8 mouse cellular contexts compared by ENCODE assay signal in the genomic region with DNA sequence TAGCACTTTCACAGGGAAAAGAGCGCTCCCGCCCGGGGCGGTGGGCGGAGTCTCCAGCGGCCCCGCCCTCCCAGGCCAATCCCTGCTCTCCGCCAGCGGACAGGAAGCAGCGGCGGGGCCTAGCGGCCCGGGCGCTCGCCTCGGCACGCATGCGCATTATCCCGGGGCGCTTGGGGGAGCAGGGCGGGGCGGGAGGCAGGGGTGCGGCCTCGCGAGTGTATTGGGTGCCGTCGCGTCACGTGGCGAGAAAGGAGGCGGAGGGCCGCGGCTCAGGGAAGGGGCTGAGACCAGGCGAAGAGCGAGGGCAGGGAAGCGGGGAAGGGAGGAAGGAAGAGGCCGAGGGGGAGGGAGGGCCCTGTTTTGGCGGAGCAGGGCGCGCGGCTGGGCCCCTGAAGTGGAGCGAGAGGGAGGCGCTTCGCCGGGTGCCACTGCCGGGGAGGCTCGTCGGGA. TPM values are rescaled to one million over a fixed set of nuclear protein-coding genes. Genes with fewer than 3 reads are reported as not detected.
DNase-seq lines count a peak whose midpoint lies in the region; ATAC-seq and TF ChIP-seq lines count a peak whose summit lies in the region.

A gene (plus strand): TSS at position 316 of the 450 bp plus-strand sequence.

- peak within 1 kb of the TSS; percentile 98 for H3K27ac ChIP-seq in hindbrain, embryonic 14.5 days

- peak within 1 kb of the TSS; percentile 93 for H3K9ac ChIP-seq in hindbrain, embryonic 14.5 days

- in situ Hi-C loops in Patski (cut with MboI; ENCODE audit: low pct_unique_long_range_greater_than_20kb): loop anchor here (10.0 kb wide), 2 partner anchors 256 to 396 kb away; no protein-coding TSS in a partner anchor

- H3K9me3 ChIP-seq in hindbrain, embryonic 14.5 days (ENCODE audit: control insufficient read depth, low read length): no peaks in the 10 kb centered on the region

- H3K4me1 ChIP-seq in hindbrain, embryonic 14.5 days (replicated peaks; ENCODE audit: control insufficient read depth, insufficient read depth, low read length): peaks cover 32% of the 10 kb centered on the region

- DNase-seq in Patski (ENCODE audit: low read depth, low spot score): peak; percentile 85
- peak; percentile 99 for DNase-seq in cerebellum, postnatal 14 days
- DNase-seq in frontal cortex, postnatal 25 days (ENCODE audit: low spot score in 2 of 2): peak; percentile 82 to 94
- DNase-seq in hindbrain, embryonic 14.5 days (ENCODE audit: low spot score): peak; percentile 99
- DNase-seq in layer of hippocampus, postnatal 36 days: peak; percentile 98 to 99
- DNase-seq in lung, postnatal 36 days: peak; percentile 99
- DNase-seq in retina, postnatal 1 day: peak; percentile 99
- peak; percentile 93 to 99 for DNase-seq in urinary bladder, adult 18-20 months (ENCODE audit: low spot score in 2 of 2)

- CTCF ChIA-PET in Patski (lab: Charles Lee): interaction anchor here (0.9 kb wide), 1 partner anchor 10 kb away, joined by 3 read pairs; no protein-coding TSS in a partner anchor

- peak within 1 kb of the TSS; percentile 79 for H3K4me2 ChIP-seq in hindbrain, embryonic 14.5 days (replicated peaks)

- WGBS in hindbrain, embryonic 14.5 days: 1% methylated on average over 47 of the region's 48 CpGs

- TF ChIP-seq CTCF in Patski (IDR thresholded peaks at IDR 0.05): no peak

- H3K4me3 ChIP-seq in hindbrain, embryonic 14.5 days (replicated peaks; ENCODE audit: low read length): peak within 1 kb of the TSS; percentile 98

- peak; percentile 96 for ATAC-seq in Patski
- ATAC-seq in hindbrain, embryonic 14.5 days (ENCODE audit: low FRiP score): peak; percentile 100

- H3K36me3 ChIP-seq in hindbrain, embryonic 14.5 days (replicated peaks; ENCODE audit: control insufficient read depth, insufficient read depth): no peaks in the 10 kb centered on the region

- no peaks in the 10 kb centered on the region for H3K27me3 ChIP-seq in Patski
- H3K27me3 ChIP-seq in hindbrain, embryonic 14.5 days (ENCODE audit: control insufficient read depth, insufficient read depth, low read length): no peaks in the 10 kb centered on the region

- POLR2A ChIA-PET in Patski (lab: Charles Lee): no interaction called here

RNA-seq across cellular contexts. Expression of the gene that starts here (rescaled TPM):
- 108 TPM for polyA plus RNA-seq in Patski (2021)
- 55.3 and 56.2 TPM in 2 replicates for polyA plus RNA-seq in hindbrain, embryonic 14.5 days (2014; fragmentation: Nextera tagmentation; extraction: Ambion mirVana)
- total RNA-seq in layer of hippocampus, postnatal 36 days (2021): 10 to 100 TPM; 67.5 to 68.7 TPM

Comparison
In these comparisons a context has a peak if more than half of its experiments do, and no peak if none do; other contexts are left out.
1. Peak in every context shown above with its lines: DNase-seq, ATAC-seq, H3K4me3 ChIP-seq and H3K27ac ChIP-seq.